Mouse (Mus musculus): ENCODE results near the gene Mucl3. TPM values are rescaled to one million over a fixed set of nuclear protein-coding genes. Genes with fewer than 3 reads are reported as not detected.

Gene Mucl3
- polyA plus RNA-seq, 1 experiment from 2014 or later: not detected

DNA sequence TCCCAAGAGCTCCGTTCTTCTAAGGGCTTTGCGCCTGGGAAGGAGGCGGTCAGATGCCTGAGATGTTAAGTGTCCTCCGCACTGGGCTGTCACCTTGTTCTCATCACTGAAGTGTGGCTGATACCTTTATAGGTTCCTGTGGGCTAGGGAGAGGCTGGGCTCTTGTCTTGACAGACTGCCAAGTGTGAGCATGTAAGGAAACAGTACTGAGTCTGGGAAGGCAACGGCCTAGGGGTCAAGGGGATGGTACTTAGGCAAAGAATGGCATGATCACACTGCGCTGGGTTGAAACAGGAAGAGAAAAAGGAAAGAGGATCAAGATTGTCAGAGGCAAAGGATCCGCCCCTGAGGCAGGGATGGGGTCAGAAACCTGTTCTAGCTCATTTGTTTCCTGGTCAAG, 17.0 kb downstream of the Mucl3 start, which contains the start of gene Gm9573:
TSS of gene Gm9573 (minus strand) at position 101 of the 400 bp plus-strand sequence.
- Histone ChIP-seq H3K4me2 (replicated peaks) (no peak within 1 kb of the TSS), H3K9ac (replicated peaks) (no peak within 1 kb of the TSS), H3K27me3 (no peaks in the 10 kb centered on the region), H3K9me3 (no peaks in the 10 kb centered on the region), H3K4me1 (no peaks in the 10 kb centered on the region), H3K27ac (replicated peaks) (no peak within 1 kb of the TSS), H3K4me3 (no peak within 1 kb of the TSS), H3K36me3 (no peaks in the 10 kb centered on the region)
- no peak for ATAC-seq (ENCODE audit: low FRiP score, low read depth)
- 93% methylated on average over 7 of the region's 7 CpGs for WGBS

DNA sequence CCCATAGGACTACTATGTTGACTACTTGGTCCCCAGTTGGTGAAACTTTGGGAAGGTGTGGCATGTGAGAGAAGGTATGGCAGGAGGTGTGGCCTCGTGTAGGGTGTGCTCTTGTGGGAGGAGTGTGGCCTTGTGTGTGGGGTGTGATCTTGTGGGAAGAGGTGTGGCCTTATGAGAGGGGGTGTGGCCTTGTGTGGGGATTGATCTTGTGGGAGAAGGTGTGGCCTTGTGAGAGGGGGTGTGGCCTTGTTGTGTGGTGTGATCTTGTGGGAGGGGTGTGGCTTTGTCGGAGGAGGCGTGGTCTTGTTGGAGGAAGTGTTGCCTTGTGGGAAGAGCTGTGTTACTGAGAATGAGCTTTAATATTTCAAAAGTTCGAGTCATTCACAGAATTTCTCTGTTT, 26.4 kb downstream of the Mucl3 start:
- Histone ChIP-seq H3K4me1 (no peaks in the 10 kb centered on the region), H3K27me3 (no peaks in the 10 kb centered on the region), H3K4me3 (no peak overlapping the region), H3K36me3 (no peaks in the 10 kb centered on the region), H3K9ac (replicated peaks) (no peak overlapping the region), H3K27ac (replicated peaks) (no peak overlapping the region), H3K4me2 (replicated peaks) (no peak overlapping the region), H3K9me3 (no peaks in the 10 kb centered on the region)
- WGBS: 73% methylated on average over 4 of the region's 4 CpGs
- no peak for ATAC-seq (ENCODE audit: low FRiP score, low read depth)

DNA sequence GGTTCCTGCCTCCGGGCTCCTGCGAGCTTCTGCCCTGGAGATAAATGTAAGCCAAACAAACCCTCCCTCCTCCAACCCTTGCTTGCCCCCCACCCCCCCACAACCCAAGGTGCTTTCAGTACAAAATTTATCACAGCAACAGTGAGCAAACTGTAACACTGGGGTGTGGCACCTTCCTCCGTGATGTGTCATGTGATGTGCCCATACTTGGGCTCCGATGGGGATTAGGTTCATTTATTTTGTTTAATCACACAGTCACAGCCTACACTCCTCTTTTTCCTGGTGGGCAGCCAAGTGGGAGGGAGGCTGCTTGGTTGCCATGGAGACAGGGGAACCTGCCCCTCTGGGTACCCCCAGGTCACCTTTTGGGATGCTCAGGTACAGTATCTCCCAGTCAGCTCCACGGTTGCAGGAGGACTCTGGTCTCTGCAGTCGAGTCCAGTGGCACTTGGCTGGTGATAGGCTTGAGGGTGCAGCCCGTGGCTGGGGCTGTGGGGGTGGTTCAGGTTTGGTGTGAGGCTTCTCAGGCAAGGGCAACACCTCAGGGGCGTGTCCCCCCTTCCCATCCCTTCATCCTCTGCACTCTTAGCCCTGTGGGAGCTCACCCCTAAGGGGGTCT, 41.6 kb downstream of the Mucl3 start:
- H3K27me3 ChIP-seq: no peaks in the 10 kb centered on the region; the same call in 1 of the 2 replicates
- no peak for ATAC-seq (ENCODE audit: low FRiP score, low read depth)
- 57% methylated on average over 8 of the region's 8 CpGs for WGBS
- H3K36me3 ChIP-seq: no peaks in the 10 kb centered on the region
- no peak overlapping the region for H3K27ac ChIP-seq (replicated peaks)
- H3K9ac ChIP-seq (replicated peaks): no peak overlapping the region
- no peaks in the 10 kb centered on the region for H3K4me1 ChIP-seq
- no peak overlapping the region for H3K4me2 ChIP-seq (replicated peaks)
- no peak overlapping the region for H3K4me3 ChIP-seq
- H3K9me3 ChIP-seq: peaks cover 5% of the 10 kb centered on the region; the same call in 1 of the 2 replicates

DNA sequence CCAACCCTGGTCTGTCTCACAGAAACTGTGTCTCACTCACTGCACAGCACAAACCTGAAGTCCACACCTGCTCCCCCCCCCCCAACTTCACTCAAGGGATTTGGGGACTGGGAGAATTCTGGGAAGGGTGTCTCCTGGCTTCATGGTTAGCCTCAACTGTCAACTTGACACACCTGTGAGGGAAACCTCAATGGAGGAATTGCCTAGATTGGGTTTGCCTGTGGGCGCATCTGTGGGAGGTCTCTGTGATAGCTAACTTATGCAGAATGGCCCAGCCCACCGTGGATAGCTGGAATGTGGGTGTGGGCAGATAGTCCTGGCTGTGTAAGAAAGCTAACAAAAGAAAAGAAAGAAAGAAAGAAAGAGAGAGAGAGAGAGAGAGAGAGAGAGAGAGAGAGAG, 42.2 kb downstream of the Mucl3 start, which contains the start of gene Sfta2:
TSS of gene Sfta2 (plus strand) at position 301 of the 400 bp plus-strand sequence.
- Histone ChIP-seq H3K4me2 (replicated peaks) (no peak within 1 kb of the TSS), H3K27ac (replicated peaks) (no peak within 1 kb of the TSS), H3K9me3 (peaks cover 5% of the 10 kb centered on the region; the same call in 1 of the 2 replicates), H3K4me1 (no peaks in the 10 kb centered on the region), H3K9ac (replicated peaks) (no peak within 1 kb of the TSS), H3K36me3 (no peaks in the 10 kb centered on the region), H3K4me3 (no peak within 1 kb of the TSS), H3K27me3 (no peaks in the 10 kb centered on the region; the same call in 1 of the 2 replicates)
- no peak for ATAC-seq (ENCODE audit: low FRiP score, low read depth)
- WGBS: 66% methylated on average over 2 of the region's 2 CpGs

DNA sequence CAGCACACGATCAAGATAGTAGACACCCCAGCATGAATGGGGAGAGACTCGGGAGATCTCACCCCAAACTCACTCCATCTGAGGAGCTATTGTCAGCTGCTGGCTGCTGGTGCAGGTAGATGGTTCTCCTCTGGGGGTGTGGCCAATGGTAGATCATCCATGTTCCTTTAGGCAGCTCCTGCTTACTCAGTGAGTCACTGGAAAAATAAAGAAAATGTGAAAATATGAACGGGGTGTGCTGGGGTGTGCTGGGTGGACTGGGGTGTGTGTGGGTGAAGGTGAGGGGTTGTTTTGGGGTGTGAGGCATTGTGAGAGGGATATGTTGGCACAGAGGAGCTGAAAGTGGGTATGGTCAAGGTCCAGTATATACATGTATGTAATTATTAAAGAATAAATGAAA, 46.1 kb downstream of the Mucl3 start:
- Histone ChIP-seq H3K36me3 (no peaks in the 10 kb centered on the region), H3K4me2 (replicated peaks) (no peak overlapping the region), H3K9me3 (peaks cover 5% of the 10 kb centered on the region; the same call in 1 of the 2 replicates), H3K27me3 (no peaks in the 10 kb centered on the region; the same call in 1 of the 2 replicates), H3K9ac (replicated peaks) (no peak overlapping the region), H3K4me3 (no peak overlapping the region), H3K4me1 (no peaks in the 10 kb centered on the region), H3K27ac (replicated peaks) (no peak overlapping the region)
- WGBS: 91% methylated on average over 3 of the region's 3 CpGs
- no peak for ATAC-seq (ENCODE audit: low FRiP score, low read depth)

DNA sequence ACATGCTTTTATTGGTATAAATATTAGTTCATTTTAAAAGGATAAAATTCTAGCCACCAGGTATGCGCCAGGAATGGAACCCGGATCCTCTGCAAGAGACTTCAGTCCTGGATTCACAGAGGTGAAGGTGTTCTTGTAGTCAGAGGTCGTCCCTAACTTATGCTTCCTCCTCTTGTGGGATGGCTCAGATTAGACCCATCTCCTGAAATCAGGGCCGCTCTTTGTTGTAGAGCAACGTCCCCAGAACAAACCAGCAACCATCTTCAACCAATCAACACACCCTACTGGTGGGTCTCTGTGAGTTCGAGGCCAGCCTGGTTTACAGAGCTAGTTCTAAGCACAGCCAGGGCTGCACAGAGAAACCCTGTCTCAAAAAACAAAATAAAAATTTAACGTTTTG, 49.0 kb downstream of the Mucl3 start:
- ATAC-seq (ENCODE audit: low FRiP score, low read depth): no peak
- H3K27ac ChIP-seq (replicated peaks): no peak overlapping the region
- H3K9ac ChIP-seq (replicated peaks): no peak overlapping the region
- H3K36me3 ChIP-seq: no peaks in the 10 kb centered on the region
- H3K4me2 ChIP-seq (replicated peaks): no peak overlapping the region
- H3K4me1 ChIP-seq: no peaks in the 10 kb centered on the region
- H3K27me3 ChIP-seq: peaks cover 6% of the 10 kb centered on the region
- H3K9me3 ChIP-seq: peaks cover 5% of the 10 kb centered on the region; the same call in 1 of the 2 replicates
- WGBS: 88% methylated on average over 7 of the region's 7 CpGs
- H3K4me3 ChIP-seq: no peak overlapping the region

DNA sequence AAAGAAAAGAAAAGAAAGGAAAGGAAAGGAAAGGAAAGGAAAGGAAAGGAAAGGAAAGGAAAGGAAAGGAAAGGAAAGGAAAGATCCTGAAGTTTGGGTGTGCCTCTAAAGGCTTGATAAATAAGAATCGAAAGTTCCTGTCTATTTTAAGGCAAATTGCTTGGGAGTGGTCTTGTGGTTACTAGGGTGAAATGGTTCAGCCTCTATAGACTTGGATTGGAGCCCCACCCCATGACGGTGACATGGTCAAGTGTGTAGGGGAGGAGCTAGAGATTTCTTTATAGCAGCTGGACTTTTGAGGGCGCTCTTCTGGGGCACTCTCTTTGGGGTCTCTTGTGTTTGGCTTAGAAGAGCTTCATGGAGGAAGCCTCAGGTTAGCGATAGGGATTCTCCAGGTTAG, 49.7 kb downstream of the Mucl3 start:
- 39% methylated on average over 4 of the region's 4 CpGs for WGBS
- Histone ChIP-seq H3K27ac (replicated peaks) (no peak overlapping the region), H3K4me2 (replicated peaks) (no peak overlapping the region), H3K36me3 (no peaks in the 10 kb centered on the region), H3K27me3 (peaks cover 6% of the 10 kb centered on the region), H3K9ac (replicated peaks) (no peak overlapping the region), H3K4me3 (no peak overlapping the region), H3K4me1 (no peaks in the 10 kb centered on the region), H3K9me3 (peaks cover 5% of the 10 kb centered on the region; the same call in 1 of the 2 replicates)
- ATAC-seq (ENCODE audit: low FRiP score, low read depth): no peak

DNA sequence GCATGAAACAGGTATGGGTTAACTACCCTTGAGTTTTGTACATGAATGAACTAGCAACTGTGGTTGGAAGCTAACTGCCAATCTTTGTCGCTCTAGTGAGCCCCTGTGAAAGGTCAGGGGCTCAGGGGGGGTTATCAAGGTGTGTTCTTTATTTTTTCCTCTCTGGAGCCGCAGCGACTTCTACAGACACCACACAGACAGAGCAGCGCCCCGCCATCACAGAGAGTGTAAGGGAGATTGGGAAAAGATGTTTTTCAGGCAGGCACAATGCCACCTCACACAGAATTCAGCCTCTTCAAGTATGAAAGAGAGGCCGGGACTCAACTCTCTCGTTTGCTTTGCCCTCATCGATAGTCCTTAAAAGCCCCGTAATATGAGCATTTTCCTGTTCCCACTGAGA, 51.4 kb downstream of the Mucl3 start:
- no peak overlapping the region for H3K27ac ChIP-seq (replicated peaks)
- H3K36me3 ChIP-seq: no peaks in the 10 kb centered on the region
- no peak overlapping the region for H3K4me3 ChIP-seq
- peaks cover 6% of the 10 kb centered on the region for H3K27me3 ChIP-seq
- ATAC-seq (ENCODE audit: low FRiP score, low read depth): no peak
- no peak overlapping the region for H3K9ac ChIP-seq (replicated peaks)
- H3K4me1 ChIP-seq: peaks cover 4% of the 10 kb centered on the region; the same call in 1 of the 2 replicates
- no peak overlapping the region for H3K4me2 ChIP-seq (replicated peaks)
- 88% methylated on average over 9 of the region's 9 CpGs for WGBS
- peaks cover 5% of the 10 kb centered on the region; the same call in 1 of the 2 replicates for H3K9me3 ChIP-seq

DNA sequence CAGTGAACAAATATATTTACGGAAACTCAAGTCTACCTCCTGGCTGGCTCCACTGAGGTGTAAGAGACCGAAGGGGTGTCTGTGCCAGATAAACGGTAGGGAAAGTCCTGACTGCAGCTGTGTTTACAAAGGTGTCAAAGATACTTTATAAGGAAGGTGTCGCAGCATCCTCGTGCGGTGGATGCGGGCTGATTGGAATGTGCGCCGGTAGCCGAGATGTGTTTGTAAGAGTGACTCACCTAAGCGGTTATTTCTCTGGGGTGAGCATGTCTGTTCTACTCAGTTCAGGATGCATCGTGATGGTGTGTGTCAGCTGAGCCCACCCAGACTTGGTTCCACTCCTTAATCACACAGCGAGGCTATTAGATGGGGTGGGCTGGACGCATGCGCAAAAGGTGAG, 51.8 kb downstream of the Mucl3 start:
- H3K27ac ChIP-seq (replicated peaks): no peak overlapping the region
- 96% methylated on average over 15 of the region's 15 CpGs for WGBS

DNA sequence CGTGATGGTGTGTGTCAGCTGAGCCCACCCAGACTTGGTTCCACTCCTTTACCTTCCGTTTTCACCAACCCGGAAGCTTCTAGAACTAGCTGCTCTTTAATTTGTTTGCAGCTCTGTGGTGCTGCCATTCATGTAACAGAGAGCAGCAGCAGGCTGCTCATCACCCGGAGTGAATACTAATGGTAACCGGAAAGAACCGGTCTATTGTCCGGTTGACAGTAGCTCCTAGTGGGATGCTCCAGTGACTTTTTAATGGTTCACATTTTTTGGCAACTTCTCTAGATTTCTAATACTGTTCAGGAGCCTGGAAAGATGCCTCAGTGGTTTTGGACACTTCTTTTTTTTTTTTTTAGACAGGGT, 52.3 kb downstream of the Mucl3 start:
- Histone ChIP-seq H3K27ac (replicated peaks) (no peak overlapping the region), H3K4me1 (peaks cover 4% of the 10 kb centered on the region; the same call in 1 of the 2 replicates), H3K4me2 (replicated peaks) (no peak overlapping the region), H3K9ac (replicated peaks) (no peak overlapping the region), H3K27me3 (peaks cover 13% of the 10 kb centered on the region), H3K9me3 (0 out of 2 replicates have a peak, but pooled peaks cover 3% of the 10 kb centered on the region), H3K36me3 (no peaks in the 10 kb centered on the region), H3K4me3 (no peak overlapping the region)
- WGBS: 86% methylated on average over 7 of the region's 7 CpGs
- ATAC-seq (ENCODE audit: low FRiP score, low read depth): no peak

More for the DNA sequence above, 51.8 kb downstream of the Mucl3 start:
- H3K9ac ChIP-seq (replicated peaks): no peak overlapping the region
- no peak for ATAC-seq (ENCODE audit: low FRiP score, low read depth)
- H3K36me3 ChIP-seq: no peaks in the 10 kb centered on the region
- no peak overlapping the region for H3K4me3 ChIP-seq
- H3K4me1 ChIP-seq: peaks cover 4% of the 10 kb centered on the region; the same call in 1 of the 2 replicates
- H3K9me3 ChIP-seq: 0 out of 2 replicates have a peak, but pooled peaks cover 3% of the 10 kb centered on the region
- peaks cover 9% of the 10 kb centered on the region for H3K27me3 ChIP-seq
- H3K4me2 ChIP-seq (replicated peaks): no peak overlapping the region

DNA sequence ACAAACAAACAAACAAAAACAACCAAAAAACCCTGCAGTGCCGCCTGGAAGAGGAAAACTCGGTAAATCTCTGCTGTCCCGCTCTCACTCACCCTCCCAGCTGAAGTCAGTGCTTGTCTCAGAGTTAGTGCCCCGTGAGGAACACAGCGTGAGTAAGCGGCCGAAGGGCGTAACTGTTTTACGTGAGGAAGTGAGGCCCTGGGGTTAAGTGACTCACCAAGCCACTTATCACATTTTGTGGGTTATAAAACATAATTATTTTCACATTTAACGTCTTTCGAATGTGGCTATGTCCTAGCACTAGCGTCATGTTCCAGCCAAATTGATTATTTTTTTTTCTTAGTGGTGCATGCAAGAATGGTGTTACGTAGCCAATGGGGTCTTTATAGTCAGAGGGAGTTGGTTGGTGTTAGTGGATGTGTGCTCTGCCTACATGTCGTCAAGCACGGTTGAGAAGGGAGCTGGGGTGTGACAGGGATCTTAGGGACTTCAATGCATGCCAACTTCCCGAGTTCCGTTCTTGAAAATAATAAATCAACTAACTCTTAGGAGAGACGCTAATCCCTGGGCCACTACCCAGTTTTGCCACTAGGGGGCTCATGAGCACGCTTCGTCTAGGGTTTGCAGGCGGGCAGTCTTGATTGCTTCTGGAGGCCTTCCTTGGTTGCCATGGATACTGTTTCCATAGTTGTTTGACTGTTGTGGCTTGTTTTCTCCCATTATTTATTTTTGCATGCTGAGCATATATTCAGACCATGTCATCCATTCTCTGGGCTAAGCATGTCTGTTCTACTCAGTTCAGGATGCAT, 52.9 kb downstream of the Mucl3 start:
- WGBS: 61% methylated on average over 21 of the region's 21 CpGs
- Histone ChIP-seq H3K27me3 (peaks cover 19% of the 10 kb centered on the region), H3K9ac (replicated peaks) (no peak overlapping the region), H3K4me1 (peaks cover 4% of the 10 kb centered on the region; the same call in 1 of the 2 replicates), H3K4me3 (no peak overlapping the region), H3K27ac (replicated peaks) (no peak overlapping the region), H3K4me2 (replicated peaks) (no peak overlapping the region), H3K36me3 (no peaks in the 10 kb centered on the region), H3K9me3 (0 out of 2 replicates have a peak, but pooled peaks cover 3% of the 10 kb centered on the region)
- no peak for ATAC-seq (ENCODE audit: low FRiP score, low read depth)

DNA sequence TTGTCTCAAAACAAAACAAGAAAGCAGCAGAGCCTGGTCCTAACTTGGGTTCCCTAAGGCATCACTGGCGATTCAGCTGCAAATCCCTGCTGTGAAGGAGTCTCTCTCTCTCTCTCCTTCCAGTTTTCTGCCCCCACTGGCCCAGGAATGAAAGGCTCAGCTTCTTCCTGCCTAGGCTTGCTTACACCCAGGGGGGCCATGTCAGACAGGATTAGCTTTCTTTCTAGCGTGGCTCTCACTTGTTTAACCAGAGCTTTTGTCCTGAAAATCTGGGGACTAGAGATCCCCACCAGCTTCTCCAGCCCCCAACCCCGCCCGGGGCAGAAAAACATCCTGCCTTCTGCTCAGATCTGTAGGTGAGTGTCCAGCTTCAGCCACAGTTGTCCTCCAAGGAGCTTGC, 55.1 kb downstream of the Mucl3 start:
- Histone ChIP-seq H3K4me2 (replicated peaks) (no peak overlapping the region), H3K9ac (replicated peaks) (no peak overlapping the region), H3K4me3 (no peak overlapping the region), H3K27me3 (peaks cover 31% of the 10 kb centered on the region), H3K9me3 (0 out of 2 replicates have a peak, but pooled peaks cover 3% of the 10 kb centered on the region), H3K4me1 (peaks cover 8% of the 10 kb centered on the region), H3K27ac (replicated peaks) (no peak overlapping the region; the same call in 1 of the 2 replicates), H3K36me3 (no peaks in the 10 kb centered on the region)
- WGBS: 5% methylated on average over 4 of the region's 4 CpGs
- no peak for ATAC-seq (ENCODE audit: low FRiP score, low read depth)

All from midbrain, embryonic 12.5 days (tissue).